Mouse (Mus musculus) small intestine, adult 2 months (tissue): ENCODE results near the gene Sytl3.
"Not testable (repeated sequence)": the region's sequence is repeated elsewhere in the genome, so short reads cannot be mapped to it uniquely, and the experiment has no call there.

Experiments used
- CTCF ChIP-seq: fragments of 200-500 bp; IDR thresholded peaks from 2 replicates; pipeline ENCODE4 v1.5.1; 2012; ENCODE audit warnings: low read depth, mild to moderate bottlenecking, control low read depth, inconsistent platforms, low read length, moderate library complexity, mixed read lengths; ENCODE audit not compliant: insufficient replicate concordance, insufficient read length; ENCODE audit errors: extremely low read depth
- POLR2A ChIP-seq: fragments of 200-500 bp; IDR thresholded peaks from 2 replicates; pipeline ENCODE4 v1.6.1; 2012; ENCODE audit warnings: low read depth, mild to moderate bottlenecking, control low read depth, inconsistent platforms, low read length, moderate library complexity

DNA sequence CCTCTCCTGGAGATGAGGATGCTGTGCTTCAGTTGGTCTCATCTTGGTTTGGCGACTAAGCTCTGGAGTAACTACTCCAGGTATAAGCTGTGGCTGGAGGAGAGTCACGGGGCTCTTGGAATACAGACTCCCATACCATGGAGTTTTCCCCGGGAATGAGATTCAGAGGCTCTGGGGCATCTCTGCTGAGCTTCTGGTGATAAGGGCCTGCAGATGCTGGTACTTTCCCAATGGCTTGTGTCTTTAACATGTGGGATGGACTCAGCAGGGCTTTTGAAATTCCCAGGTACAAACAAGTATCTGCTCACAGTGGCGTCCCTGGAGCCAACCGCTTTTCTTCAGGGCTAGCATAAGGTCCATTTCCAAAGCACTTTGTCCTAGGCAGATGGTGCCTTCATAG is 48.5 kb downstream of the Sytl3 start:
- not testable (repeated sequence) for TF ChIP-seq POLR2A, CTCF
